Mouse (Mus musculus) erythroblast, embryonic 14.5 days (primary cell): ENCODE results near the gene Nmur1.

Source experiments
- GATA1 ChIP-seq: IDR thresholded peaks from 2 replicates; pipeline ENCODE4 v1.6.1; 2012; ENCODE audit warnings: low read length, inconsistent platforms, mixed read lengths
- TAL1 ChIP-seq: IDR thresholded peaks from 3 replicates; pipeline ENCODE4 v1.6.1; 2012; ENCODE audit warnings: low read length, inconsistent platforms, mixed read lengths

DNA sequence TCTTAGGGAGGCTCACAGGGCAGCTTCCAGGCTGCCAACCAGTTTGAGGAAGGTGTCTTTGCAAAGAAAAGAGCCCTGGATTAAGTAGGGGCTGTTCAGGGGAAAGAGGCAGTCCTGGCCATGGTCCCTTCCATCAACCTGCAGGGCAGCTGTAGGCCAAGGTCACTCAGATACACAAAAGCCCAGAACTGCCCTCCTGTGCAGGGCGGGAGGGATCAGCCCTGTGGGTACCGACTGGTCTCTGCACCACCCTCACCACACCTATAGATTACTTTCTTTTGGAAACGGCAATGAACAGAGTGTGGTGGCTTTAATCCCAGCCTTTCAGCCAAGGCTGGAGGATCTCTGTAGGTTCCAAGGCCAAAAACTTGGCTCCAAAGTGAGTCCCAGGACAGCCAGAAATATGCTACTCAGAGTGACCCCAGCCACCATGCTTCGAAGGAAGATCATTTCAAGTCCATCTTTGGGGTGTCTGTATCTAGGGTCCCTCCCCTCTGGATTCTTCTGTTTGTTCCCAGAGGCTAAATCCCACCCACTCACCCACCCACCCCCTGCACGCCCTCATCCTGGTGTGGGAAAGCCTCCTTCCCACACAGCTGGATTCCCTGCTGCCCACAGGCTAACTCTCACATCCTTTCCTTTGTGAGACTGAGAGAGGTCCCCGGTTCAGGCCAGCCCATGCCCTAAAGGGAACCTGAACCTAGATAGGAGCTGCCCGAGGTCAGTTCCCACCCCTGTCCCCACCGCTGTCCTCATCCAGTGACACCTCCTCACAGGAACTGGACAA is 17.6 kb upstream of the Nmur1 start:
- TF ChIP-seq GATA1 (no peak), TAL1 (no peak)
